Mouse (Mus musculus) ovary, postnatal 36 days (tissue): Measurements from ENCODE around the gene Klhl33.
"Not testable (repeated sequence)": the region's sequence is repeated elsewhere in the genome, so short reads cannot be mapped to it uniquely, and the experiment has no call there.

Experiments used
- DNase-seq: peaks from one replicate; pipeline ENCODE4 v3.0.0; 2022; ENCODE audit warnings: low spot score, mixed read lengths

Gene Klhl33

GRCm38 (mm10) chr14:50897374-50897765 lies at the start of gene Klhl33:
Gene Klhl33 (minus strand): TSS chr14:50897507.
- DNase-seq = no peak

- DNase-seq = not testable (repeated sequence)
Measured at GRCm38 (mm10) chr14:50945526-50945925, 48.2 kb upstream of the Klhl33 start.

GRCm38 (mm10) chr14:50945081-50945480 lies 47.8 kb upstream of the Klhl33 start:
- DNase-seq = not testable (repeated sequence)

- DNase-seq = not testable (repeated sequence)
Measured at GRCm38 (mm10) chr14:50944668-50945033, 47.3 kb upstream of the Klhl33 start.

DNA sequence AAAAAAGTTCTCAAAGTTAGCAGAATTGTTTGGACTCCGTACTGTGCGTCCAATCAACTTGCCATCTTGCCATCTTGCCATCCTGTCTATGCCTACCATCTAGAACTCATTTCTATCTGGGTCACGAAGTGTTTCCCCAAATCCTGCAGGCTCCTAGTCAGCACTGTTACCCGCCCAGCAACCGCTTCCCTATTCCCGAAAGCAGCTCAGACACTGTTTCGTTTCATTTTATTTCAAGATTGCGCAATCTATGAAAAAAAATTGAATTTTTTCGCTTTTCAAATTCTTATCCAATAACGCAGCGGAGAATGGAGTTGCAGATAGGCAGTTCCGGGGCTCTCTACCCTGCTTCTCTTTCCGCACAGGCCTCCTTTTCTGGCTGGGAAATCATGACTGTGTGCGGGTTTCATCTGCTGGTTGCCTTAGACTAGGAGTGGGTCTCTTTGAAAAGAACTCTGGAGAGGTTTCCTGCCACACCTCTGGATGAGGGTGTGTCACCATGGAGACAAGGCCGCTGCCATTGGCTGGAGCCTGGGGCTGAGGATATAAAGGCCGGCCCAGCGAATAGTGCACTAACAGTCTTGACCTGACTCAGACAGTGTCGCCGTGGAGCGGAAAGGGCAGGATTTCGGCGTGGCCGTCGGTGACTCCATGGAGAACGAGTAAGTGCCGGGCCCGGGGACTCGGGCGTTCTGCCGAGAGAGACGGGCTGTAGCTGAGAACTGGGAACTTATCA lies 46.8 kb upstream of the Klhl33 start, which contains the start of gene Gm49342:
TSS of gene Gm49342 (plus strand) at position 586 of the 736 bp plus-strand sequence.
- DNase-seq = peak; percentile 93

DNA sequence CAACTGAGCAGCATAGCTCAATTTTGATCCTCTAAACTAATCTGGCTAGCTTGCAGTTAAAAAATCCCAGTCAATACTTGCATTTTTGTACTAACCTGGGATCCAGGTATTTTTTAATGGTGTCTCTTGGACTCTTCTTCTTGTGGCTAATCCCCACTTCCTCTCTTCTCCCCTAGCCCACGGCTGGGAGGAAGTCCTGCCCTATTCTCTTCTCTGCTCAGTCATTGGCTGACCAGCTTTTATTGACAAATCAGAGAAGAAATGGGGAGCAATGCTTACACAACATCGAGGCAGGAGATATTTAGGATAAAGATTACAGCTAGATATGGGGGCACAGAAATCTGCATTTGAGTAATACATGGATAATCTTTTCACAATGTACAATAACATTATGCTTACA lies 41.6 kb upstream of the Klhl33 start:
- DNase-seq = no peak

DNA sequence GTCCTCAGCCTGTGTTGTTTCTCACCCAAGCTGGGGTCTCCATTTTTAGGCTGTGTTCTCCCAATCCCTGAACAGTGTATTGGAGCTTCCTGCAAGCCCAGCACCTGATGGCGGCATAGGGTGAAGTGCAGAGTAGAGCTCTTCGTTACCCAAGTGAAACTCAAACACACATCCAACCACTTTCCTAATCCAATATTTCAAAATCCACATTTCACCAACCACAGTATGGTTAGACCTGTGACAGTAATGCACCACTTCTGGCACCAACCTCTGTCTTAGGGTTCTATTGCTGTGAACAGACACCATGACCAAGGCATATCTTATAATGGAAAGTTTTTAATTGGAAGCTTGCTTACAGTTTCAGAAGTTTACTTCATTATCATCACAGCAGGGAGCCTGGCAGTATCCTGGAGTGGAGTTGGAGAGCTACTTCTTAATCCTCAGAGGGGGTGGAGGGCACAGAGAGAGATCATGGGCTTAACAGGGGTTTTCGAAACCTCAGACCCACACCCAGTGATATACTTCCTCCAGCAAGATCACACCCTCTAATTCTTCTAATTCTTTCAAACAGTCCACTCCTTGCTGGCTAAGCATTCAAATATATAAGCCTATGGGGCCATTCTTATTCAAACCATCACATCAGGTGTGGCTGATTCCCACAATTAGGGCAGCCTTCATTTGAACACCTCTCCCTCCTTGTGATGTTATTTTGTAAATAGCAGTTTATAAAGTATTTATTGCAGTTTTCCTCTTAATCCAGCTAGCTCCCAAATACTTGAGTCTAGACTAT lies 41.0 kb upstream of the Klhl33 start:
- DNase-seq = no peak

DNA sequence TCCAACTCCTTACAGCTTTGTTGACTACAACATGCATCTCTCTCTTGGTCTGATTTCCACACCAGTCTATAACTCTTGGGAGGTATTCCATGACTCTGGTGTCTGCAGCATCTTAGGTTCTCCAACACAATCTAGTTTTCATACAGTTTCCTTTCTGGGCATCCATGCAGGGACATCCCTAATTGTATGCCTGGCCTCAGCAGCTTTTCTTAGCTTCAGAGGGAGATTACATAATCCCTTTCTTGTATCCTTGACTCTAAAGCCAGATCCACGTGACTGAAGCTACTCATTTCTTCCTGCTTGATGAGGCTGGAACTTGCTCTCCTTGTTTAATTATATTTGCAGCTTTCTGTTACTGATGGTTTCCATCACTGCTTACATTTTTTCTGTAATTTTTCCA lies 39.3 kb upstream of the Klhl33 start:
- DNase-seq = no peak

DNA sequence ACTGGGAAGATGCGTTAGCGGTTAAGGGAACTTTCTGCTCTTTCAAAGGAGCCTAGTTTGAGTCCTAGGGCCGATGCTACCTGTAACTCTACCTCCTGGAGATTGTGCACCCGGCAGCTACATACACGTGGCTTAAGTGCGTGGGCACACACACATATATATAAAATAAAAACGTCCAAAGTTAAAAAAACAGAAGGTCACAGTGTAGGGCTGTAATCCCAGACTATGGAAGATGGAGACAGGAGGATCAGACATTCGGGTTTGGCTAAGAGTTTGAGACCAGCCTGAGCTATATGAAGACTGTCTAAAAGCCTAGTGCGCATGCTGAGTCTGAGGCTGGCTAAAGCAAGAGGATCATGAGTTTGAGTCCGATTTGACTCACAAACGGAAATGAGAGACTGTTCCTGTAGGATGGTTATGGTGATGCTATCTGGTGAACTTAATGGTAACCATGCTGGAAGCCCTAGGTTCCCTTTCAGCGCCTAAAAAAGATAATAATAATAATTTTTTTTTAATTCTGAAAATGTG lies 34.2 kb upstream of the Klhl33 start:
- no peak for DNase-seq

DNA sequence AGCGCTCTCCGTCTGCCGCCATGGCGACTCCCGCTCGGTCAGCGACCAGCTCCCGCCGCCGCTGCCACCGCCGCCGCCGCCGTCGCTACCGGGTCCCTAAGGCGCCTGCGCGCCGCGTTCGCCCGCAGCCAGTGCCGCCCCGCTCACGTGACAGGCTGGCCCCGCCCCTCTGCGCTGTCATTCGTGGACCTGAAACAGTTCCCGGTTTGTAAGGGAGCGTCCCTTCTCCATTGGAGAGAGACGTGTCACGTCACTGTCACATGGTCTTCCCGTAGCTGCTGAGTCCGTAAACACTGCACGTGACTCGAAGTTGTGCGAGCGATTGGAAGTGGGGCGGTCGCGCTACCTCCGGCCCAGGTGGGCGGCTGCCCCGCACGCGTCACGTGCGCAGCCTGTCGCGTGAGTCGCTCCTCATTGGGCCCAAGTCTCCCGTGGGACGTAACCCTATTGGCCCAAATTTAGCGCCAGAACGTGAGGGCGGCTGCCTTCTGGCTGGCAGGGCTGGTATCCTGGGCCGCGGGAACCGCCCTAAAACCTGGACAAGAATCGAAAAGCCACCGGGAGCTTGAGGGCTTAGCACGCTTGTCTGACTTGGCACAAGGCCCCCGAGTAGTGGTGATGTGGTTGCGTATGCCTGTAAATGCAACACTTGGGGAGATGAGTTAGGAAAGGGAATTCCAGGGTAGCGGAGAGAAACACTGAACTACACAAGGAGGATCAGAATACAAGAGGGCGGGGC lies 33.6 kb upstream of the Klhl33 start, which contains the start of the genes Pip4p1 and Pnp:
TSS of gene Pip4p1 (minus strand) at position 103 of the 739 bp plus-strand sequence.
TSS of gene Pnp (plus strand) at position 329 of the 739 bp plus-strand sequence.
- peak; percentile 99 for DNase-seq

- DNase-seq = no peak
Measured at GRCm38 (mm10) chr14:50930377-50930753, 33.1 kb upstream of the Klhl33 start.

DNA sequence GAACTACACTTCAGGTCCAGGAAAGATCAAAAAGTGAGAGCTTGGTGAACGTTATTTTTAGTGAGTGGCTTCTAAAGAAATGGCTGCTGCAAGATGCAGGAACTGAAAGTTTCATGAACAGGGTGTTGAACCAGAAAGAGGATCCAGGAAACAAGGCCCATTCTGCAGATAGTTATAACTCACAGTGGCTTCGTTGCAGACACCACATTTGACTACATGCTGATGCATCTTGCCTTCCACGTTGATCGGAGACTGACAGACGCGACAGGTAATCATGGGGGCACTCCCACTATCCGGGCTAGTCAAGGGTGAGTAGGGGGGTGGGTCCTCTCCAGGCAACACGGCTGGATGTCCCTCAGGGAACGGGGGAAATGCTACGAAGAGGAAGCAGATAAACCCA lies 32.6 kb upstream of the Klhl33 start:
- no peak for DNase-seq

GRCm38 (mm10) chr14:50927366-50927765 lies 30.1 kb upstream of the Klhl33 start:
- DNase-seq = no peak

DNA sequence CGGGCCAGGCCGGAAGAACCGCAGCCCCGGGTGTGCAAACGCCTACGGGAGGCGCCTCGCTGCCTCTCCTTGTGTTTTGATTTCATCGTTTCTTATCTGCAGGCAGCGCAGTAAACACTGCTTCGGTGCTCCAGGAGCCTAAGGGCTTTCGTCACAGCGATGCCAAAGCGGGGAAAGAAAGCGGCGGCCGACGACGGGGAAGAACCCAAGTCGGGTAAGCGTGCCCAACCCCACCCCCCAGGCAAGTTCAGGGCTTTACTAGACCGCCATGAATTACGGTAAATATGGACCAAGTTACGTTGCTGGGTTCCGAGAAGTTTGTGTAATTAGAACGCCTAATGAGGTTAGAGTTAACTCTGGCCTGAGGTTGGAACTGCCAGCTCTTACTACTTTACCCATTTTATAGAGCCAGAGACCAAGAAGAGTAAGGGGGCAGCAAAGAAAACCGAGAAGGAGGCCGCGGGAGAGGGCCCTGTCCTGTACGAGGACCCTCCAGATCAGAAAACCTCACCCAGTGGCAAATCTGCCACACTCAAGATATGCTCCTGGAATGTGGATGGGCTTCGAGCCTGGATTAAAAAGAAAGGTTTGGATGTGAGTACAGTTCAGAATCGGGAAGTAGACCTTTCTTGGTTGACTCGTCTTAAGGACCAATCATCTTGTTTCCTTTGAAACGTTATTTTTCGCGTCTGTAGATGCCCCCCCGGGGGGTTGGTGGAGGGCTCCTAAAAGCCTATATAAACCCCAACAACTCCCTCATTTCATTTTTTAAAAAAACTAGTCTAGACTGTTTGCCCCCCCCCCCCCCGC lies 28.0 kb upstream of the Klhl33 start:
- no peak for DNase-seq

DNA sequence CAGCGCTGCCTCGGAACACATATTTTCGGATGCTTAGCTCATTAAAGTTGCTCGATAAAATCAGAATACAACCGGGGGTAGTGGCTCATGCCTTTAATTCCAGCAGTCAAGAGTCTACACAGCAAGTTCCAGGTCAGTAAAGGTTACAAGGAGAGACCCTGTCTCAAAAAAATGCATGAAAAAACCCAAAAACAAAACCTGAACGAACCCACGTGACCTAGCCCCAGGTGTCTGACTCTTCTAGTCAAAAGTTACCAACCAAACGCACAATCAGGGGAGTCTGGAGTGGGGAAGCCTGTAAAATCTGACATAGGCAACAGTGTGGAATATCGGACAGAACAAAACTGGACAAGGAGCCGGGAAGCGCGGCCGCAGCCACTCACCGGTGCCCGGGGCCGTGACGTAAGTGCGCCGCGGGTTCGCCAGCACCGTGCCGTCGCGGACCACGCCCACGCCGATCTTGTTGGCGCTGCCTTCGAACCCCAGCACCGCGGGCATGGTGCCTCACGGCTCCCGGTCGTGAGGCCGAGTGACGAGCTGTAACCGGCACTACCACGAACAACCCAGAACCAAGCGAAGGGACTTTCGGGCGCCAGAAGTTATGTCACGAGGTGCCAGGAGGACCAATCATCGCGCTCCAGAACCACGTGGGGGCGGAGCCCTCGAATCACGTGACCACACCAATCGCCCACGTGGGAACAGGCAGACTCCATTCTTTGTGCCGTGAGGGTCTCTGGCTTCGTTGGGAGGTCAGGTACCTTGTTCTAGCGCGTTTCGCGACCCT lies 27.2 kb upstream of the Klhl33 start, which contains the start of the genes Osgep and Apex1:
TSS of gene Osgep (minus strand) at position 613 of the 784 bp plus-strand sequence.
TSS of gene Apex1 (plus strand) at position 688 of the 784 bp plus-strand sequence.
- peak; percentile 95 for DNase-seq

DNA sequence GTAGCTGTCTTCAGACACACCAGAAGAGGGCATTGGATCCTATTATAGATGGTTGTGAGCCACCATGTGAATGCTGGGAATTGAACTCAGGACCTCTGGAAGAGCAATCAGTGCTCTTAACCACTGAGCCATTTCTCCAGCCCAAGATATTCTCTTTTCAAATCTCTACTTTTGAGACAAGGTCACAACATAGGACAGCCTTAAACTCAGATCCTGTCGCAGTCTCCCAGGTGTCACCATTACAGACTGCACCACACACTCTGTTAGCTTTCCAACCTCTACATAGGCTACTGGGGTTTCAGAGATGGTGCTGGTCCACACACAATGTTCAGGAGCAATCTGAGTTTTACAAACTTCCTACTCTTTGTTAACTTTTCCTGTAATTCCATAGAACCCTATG lies 26.1 kb upstream of the Klhl33 start:
- not testable (repeated sequence) for DNase-seq

DNA sequence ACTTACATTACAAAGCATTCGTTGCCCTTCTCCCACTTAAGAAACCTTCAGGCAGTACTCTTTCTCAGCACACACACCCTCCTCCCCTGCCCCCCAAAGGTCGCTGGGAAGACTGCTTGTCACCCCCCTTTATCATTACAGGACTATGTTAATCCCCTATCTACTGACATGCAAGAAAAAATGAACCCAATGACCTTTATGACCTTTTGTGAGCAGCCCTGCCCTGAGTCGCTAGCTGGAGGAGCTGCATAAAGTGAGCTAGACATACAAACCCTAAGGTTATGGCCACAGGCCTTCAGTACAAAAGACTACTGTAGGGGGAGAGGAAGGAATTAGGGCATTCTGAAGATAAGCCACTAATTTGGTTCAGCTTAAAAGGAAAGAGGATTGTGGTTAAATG lies 14.0 kb upstream of the Klhl33 start:
- no peak for DNase-seq

DNA sequence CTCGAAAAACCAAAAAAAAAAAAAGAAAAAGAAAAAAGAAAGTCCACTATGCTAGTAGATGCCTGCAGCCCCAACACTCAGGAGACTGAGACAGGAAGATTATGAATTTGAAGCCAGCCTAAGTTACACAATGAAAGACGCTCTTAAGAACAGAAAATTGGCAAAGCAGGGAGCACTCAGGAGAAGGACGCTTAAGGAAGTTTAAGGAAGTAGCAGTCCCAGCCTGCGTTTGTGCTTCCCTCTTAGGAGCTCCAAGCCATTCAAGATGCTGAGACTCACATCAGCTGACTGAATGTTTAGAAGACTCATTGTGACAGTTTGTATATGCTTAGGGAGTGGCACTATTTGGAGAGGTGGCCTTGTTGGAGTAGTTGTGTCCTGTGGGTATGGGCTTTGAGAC lies 10.8 kb upstream of the Klhl33 start:
- DNase-seq = no peak

DNA sequence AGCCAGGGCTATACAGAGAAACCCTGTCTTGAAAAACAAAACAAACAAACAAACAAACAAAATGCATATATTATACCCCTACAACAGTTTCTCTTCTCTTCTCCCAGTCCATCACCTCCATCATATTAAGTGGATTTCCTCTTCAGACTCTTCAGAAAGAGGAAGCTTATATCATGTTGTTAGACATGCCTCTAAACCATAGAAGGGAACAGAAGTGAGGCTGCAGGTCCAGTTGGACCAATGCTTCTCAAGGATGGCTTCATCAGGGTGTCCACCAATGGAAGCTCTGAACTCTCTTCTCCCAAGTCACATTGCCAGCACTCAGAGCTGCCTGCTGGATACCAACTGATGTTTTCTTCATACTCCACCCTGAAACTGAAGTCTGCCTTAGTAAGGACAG lies 8.0 kb upstream of the Klhl33 start:
- not testable (repeated sequence) for DNase-seq

DNA sequence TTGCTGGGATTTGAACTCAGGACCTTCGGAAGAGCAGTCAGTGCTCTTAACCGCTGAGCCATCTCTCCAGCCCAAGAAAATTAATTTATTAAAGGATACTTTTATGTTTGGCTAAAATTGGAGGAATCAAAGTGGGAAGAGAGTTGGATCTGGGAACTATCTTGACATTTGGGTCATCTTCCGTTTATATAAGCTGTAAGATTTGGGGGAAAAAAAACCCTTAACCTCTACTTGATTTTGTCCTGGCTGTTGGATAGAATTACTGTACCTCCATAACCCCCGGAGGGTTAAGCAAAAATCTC lies 7.5 kb upstream of the Klhl33 start:
- DNase-seq = no peak
